Mouse (Mus musculus) cerebellum, postnatal 10 days (tissue): ENCODE data around the gene Lyst.

ENCODE experiments used
- DNase-seq, 2 experiments: peaks; one replicate each; pipeline ENCODE4 v3.0.0; 2021; ENCODE audit warnings: mixed read lengths in 2 of 2

Lyst gene

DNA sequence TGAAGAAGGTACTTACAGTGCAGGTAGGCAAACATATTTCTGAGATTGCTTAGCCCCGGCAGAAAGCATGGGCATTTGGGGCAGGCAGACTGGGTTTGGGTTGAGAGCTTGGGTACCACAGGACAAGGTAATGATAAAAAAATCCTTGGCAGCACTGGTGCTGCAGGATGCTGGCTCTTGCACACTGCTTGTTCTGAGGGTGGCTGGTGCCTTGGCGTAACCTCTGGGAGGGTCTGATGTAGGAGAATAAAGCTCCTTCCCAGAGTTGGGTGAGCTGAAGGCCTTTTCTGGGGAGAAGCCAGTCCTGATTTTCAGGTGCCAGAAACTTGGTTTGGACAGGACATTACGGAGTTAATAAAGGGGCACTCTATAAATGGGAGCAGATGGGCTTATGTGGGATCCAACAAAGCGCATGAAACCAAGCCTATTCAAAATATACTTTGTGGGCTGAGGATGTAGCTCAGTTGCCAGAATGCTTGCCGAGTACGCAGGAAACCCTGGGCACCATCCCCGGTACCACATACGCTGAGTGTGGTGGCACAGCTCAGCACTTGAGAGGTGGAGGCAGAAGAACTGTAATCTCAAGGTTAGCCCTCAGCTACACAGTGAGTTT lies 15.8 kb upstream of the Lyst start:
- peak; percentile 64 to 73 for DNase-seq

DNA sequence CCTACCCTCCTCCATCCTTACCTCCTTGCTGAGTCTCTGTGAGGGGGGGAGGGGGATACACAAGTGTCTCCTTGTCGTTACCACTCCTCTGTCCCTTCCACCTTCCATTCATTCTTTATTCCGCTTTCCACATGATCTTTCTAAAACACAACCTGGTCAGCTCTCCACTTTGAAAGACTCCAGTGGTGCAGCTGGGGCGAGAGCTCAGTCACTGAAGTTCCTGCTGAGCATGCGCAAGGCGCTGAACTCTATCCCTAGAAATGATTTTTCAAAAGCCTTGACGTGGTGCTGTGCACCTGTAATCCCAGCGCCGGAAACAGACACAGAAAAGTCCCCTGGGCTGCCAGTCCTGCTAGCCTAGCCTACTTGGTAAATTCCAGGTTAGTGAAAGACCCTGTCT lies 15.1 kb upstream of the Lyst start:
- peak in 1 of 2 experiments; percentile 23 for DNase-seq

DNA sequence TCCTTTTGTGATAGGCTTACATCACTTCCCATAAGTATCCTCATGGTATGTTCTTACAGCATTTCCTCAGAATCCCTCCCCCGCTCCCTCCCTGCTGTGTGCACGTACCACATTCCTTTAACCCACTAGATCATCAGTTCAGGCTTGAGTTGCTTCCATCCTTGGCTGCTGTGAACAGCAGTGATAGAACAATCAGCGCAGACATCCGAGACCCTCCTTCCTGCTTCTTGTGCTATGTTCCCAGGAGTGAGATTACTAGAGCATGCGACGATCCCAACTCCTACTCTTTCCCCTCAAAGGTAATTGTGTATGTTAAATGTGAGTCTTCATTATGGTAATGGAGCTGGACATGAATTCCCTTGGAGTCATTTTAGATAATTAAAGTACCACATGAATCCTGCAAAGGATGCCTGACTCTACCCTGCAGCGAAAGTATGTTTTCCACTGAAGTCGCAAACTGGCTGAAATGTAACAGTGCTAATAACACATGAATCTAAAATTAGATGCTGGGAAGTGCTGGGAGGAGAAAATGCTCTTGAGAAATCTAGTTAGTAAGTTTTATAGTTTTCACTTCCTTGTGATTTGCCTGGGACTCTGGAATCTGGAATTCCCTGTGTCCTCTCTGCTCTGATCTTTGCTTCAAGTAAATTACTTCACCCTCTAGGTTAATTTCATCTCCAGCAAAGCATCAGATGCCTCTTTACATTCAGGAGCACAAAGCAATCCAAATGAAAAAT lies 13.6 kb upstream of the Lyst start:
- DNase-seq, result no peak

DNA sequence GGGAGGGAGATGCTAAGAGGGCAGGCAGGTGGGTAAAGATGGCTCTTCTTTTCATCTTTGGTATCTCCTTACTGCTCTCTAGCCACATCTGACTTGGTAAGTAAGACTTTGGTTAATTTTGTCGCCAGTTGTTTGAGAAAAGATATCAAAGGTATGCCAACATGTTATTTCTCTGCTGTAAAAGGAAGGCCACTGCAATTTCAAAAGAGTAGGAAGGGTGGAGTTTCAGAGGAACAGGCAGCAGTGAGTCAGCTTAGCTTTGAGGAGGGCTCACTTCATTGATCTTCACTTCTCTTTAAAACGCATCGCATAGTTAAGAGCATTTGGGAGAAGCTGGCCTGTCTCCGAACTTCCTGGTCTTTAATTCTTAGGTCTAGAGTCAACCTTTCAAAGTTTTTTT lies 8.2 kb upstream of the Lyst start:
- no peak for DNase-seq

DNA sequence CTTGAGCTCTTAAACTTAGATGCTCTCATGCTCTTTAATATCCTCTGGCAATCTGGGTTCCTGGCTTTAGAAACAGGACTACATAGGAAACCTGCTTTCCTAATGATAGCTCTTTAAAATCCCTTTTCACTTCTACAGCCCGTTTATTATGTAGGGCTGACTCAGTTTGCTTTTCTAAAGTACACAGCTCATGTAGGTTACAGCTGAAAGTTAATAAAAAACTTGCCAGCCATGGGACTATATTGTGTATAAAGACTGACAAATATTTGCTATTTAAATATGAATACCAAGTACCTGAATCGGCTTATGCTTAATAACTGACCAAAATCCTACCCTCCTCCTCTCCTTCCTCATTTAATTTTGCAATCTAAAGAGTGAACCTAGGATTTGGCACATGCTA lies 6.7 kb upstream of the Lyst start:
- DNase-seq, result no peak

DNA sequence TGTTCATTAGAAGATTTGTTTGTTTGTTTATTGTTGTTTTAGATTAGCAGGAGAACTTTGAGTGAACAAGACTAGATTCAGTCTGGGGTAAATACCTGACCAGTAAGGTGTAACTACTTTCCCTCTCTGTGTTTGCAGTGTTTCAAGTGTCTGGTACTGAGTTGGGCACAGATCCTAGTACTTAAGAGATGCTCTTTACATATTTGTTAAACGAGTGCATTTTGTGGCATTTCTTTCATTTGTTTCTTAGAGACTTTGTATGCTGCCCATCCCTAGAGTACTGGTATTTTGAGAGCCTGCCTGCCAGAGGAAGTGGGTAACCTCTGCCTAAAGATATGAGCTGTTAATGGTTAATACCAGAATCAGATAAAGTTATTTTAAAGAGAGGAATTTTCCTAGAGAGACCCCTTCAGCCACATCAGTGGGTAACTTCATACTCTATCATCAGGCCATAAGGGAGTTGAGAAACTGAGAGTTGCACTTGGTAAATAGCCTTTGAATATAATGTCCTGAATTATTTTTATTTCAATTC lies 2.5 kb upstream of the Lyst start:
- no peak for DNase-seq

DNA sequence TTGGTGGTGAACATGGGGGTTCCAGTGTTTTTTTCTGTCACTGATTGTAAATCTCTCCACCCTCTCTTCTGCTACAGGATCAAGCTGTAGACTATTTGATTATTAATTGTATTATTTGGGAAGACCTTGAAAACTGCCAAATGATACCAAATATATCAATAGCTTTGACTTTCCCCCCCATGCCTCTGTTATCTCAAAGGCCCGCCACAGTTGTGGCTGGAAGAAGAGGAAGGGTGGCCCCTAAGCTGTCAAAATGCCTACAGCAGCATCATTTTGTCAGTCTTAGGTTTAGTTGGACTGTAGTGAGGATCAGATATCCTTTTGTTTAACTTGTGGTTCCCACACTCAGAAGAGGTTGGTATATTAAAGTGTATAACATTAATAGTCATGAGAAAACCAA lies 1.7 kb upstream of the Lyst start:
- DNase-seq, result no peak

DNA sequence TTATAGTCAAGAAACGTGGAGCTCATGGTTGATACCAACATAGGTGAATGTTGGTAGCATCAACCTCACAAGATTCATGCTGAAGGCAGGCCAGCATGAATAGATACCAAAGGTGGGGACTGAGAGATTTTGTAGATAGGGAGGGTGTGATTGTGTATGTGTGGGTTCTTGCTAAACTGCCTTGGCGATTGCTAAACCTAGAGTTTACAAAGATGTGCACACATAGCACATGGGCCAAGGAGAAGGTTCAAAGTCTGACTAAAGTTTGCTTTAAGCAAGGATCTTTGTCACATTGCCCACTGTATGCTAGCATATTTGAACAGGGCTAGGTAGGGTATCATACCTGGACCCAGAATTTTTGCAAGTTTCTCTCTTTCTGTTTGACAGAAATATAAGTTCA lies 1.2 kb upstream of the Lyst start:
- DNase-seq, result no peak

DNA sequence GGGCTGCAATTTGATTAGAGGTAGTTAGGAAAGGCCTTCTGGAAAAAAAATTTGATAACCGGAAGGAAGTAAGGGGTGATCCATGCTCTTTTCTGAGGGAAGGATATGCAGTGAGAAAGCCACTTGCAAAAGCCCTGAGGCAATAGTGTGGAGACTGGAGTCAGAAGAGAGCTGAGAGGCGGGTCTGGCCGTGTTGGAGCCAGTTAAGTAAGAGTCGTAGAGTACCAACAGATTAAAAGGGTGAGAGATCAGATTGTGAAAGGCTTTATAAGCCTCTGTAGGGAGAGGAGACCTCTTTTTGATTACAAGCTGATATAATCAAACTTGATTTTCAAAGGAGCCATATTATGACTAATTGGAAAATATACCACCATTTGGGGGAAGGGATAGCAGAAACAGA lies 1.7 kb downstream of the Lyst start:
- DNase-seq, result no peak

DNA sequence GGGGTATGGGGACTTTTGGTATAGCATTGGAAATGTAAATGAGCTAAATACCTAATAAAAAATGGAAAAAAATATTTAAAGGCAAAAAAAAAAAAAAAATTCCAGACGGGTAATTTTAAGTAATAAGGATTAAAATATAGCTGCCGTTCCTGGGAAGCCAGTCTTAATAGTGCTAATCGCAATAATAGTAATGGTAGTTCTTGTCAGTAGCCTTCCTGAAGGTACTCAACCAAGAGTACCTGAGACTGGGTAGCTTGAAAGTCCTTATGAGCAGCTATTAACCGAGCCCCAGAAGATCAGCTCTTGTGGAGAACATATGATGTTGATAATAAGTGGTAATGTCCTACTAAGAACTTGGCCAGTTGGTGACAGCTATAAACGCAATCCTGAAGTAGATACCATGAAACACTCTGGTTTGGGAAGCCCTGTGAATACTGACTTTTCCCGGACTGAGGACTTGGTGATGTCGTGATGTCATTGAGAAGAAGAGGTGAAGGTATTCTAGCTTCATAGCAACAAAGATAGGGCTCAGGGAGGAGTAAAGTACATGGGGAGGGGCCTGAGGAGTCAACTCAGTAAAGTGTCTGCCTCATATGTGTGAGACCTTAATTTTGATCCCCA lies 6.3 kb downstream of the Lyst start:
- DNase-seq, result no peak

DNA sequence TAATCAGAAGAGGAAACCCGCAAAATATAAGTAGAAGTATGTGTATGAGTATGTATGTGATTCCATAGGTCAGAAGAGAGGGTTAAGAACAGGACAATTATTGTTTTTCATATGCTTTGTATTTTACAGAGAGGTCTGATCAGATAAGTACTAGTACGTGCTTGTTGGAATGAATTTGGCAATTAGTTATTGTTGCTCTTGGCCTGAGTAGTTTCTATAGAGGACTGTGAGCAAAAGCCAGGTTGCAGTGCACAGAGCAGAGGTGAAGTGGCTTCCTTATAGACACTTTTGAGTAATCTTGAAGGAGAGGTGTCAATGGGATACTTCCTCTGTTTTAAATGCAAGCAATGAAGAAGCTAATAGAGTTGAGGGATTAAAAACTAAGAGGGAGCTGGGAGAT lies 7.7 kb downstream of the Lyst start:
- DNase-seq, result no peak

DNA sequence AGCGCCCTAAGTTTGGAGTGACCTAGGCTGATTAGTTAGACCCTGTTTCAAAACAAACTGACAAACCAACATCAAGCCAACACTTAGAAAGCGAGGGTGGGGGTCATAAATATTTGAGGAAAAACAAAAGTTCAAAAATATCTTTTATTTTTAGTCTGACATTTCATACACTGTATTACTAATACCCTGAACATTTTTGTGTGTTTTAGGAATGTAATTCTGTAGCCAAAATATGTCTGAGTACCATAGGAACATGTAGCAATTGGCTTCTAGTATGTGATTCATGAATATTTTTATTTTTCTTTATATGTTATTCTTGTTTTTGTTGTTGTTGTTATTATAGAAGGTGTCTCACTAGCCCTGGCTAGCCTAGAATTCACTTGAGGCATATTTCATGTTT lies 11.2 kb downstream of the Lyst start:
- no peak for DNase-seq

DNA sequence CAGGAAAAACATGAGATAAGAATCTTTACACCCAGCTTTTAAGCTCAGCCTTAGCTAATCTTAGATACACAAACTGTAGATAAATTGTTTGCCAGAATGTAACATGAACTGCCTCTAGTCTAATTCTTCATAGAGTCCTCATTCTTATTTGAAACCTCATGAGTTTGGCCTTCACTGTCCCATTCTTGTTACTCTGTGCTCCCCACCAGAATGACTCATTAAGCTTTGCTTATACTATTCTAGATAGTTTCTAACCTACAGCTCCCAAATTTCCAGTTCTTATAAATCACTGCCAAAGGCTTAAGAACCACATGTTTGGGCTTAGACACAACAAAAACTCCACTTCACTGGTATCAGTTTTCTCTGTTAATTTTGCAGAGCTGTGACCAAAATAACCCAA lies 16.0 kb downstream of the Lyst start:
- DNase-seq, result no peak

DNA sequence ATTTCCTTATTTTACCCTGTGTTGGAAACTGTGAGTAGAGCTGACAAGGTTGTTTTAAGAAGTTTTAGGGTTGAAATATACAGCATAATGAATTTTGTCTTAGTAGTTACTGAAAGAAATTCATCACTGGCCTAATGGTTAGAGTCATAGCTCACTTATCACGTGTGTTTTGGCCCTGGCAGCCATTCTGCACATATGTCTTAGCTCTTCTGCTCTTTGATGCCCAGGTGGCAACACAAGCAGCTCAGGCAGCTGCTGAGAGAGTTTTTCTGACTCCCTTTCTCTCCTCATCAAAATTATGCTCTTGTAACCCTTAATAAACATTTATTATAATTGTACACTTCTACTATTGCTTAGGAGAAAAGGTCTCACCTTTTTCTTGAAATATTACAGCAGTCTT lies 18.1 kb downstream of the Lyst start:
- peak; percentile 11 to 20 for DNase-seq

DNA sequence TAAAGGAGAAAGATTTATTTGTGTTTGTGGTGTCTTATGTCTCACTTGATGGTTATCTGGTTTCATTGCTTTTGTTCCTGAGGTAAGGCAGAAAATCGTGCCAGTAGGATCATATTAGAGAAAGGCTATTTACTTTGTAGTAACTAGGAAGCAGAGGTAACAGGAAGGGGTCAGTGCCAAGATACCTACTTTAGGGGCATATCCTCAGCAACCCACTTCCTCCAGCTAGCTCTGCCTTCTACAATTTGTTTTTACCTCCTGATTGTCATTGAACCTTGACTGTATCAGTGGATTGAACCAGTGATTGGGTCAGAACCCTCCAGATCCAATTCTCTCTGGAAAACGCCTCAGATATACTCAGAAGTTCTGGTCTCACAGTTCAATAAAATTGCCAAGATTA lies 19.5 kb downstream of the Lyst start:
- no peak for DNase-seq

DNA sequence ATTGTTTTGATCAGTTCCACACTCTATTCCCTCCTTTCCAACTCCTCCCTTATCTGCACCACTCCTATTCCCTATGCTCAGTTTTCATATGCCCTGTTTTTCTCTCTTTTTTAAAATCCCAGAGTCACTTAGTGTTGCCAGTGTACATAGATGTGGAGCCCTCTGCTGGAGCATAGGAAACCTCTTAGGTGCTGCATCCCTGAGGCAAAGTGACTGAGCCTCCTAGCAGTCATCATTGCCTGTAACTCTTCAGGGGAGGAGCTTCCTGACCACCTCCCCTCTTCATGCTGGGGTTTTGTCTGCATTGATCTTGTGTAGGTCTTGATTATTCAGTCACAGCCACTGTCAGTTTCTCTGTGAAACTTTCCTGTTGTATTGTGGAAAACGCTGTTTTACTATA lies 22.7 kb downstream of the Lyst start:
- DNase-seq, result peak; percentile 48 to 51

DNA sequence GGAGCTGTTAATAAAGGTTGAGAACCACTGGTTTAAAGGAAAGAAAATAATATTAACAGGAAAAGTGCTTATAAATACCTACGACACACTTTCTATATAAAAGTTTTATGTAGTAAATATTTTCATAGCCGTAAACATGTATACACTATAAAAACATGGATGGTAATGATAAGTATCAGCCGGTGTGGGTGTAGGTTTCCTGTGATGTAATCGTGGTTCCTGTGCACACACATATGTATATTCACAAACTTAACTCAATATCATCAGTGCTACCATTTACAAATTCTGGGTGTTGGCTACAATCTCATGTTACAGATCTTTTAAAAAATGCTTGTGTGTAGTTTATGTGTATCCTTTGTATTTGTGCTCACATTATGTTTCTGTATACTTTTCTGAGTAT lies 24.0 kb downstream of the Lyst start:
- DNase-seq, result no peak

DNA sequence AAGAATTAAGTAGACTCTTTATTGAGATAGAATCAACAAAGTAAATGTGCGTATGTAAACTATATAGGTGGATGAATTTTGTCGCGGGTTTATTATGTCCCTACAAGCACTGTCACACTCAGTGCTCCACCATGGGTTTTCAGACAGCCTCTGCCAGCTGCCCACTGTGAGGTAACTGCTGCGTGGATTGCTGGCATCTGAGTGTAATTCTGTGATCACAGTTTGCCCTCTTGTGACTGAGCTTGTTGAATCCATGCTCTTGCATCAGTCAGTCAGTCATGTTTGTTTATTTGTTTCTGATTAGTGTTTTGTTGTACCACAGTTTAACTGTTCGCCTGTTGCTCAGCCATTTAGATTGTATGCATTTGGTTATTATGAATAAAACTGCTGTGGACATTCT lies 31.3 kb downstream of the Lyst start:
- peak; percentile 72 to 80 for DNase-seq

DNA sequence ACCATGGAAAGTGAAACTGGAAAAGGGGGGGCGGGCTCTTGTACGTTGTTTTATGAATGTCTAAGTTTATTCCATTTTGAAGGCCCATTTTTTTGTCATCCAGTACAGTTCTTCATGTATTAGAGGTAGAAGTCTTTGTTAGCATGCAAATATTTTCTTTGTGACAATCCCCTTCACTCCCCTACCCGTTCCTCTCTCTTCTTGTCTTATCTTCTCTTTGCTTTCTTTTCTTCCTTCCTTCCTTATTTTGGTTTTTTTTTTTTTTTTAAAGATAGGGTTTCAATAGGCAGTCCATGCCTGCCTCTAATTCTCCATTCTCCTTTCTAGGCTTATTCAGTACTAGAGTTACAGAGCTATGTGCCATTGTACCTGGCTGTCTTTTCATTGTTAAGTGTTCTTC lies 32.4 kb downstream of the Lyst start:
- DNase-seq, result no peak

DNA sequence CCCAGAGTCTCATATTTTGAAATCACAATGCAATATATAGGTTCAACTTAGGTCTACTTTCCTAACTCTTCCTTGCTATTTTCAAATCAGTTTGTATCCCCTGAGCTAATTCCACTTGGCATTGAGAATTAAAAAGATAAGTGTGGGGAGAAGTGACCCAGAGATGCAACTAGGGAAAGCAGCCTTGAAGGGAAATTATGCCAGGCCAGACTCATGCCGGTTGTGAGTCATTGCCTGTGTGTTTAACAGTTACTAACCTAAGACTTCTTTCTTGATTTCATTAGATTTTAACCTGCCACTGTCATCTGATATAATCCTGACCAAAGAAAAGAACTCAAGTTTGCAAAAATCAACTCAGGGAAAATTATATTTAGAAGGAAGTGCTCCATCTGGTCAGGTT lies 43.5 kb downstream of the Lyst start:
- no peak for DNase-seq

DNA sequence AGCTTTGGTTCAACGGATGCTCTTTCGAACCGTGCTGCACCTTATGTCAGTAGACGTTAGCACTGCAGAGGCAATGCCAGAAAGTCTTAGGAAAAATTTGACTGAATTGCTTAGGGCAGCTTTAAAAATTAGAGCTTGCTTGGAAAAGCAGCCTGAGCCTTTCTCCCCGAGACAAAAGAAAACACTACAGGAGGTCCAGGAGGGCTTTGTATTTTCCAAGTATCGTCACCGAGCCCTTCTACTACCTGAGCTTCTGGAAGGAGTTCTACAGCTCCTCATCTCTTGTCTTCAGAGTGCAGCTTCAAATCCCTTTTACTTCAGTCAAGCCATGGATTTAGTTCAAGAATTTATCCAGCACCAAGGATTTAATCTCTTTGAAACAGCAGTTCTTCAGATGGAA lies 44.5 kb downstream of the Lyst start:
- no peak for DNase-seq

DNA sequence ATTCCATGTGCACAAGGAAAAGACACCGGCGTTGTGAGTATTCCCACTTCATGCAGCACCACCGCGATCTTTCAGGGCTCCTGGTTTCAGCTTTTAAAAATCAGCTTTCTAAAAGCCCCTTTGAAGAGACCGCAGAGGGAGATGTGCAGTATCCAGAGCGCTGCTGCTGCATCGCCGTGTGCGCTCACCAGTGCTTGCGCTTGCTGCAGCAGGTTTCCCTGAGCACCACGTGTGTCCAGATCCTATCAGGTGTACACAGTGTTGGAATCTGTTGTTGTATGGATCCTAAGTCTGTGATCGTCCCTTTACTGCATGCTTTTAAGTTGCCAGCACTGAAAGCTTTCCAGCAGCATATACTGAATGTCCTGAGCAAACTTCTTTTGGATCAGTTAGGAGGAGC lies 45.0 kb downstream of the Lyst start:
- DNase-seq, result no peak

DNA sequence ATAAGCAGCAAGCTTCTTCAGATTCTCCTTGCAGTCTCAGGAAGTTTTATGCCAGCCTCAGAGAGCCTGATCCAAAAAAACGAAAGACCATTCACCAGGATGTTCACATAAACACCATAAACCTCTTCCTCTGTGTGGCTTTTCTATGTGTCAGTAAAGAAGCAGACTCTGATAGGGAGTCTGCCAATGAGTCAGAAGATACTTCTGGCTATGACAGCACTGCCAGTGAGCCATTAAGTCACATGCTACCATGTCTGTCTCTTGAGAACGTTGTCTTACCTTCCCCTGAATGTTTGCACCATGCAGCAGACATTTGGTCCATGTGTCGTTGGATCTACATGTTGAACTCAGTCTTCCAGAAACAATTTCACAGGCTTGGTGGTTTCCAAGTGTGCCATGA lies 47.4 kb downstream of the Lyst start:
- DNase-seq, result no peak

DNA sequence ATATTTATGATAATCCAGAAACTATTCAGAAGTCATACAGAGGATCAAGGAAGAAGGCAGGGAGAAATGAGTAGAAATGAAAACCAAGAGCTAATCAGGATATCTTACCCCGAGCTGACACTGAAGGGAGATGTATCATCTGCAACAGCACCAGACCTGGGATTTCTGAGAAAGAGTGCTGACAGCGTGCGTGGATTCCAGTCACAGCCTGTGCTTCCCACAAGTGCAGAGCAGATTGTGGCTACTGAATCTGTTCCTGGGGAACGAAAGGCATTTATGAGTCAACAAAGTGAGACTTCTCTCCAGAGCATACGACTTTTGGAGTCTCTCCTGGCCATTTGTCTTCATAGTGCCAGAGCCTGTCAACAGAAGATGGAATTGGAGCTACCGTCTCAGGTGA lies 47.8 kb downstream of the Lyst start:
- DNase-seq, result no peak
